Mouse (Mus musculus): Measurements from ENCODE around the gene Ctnnal1.

DNA sequence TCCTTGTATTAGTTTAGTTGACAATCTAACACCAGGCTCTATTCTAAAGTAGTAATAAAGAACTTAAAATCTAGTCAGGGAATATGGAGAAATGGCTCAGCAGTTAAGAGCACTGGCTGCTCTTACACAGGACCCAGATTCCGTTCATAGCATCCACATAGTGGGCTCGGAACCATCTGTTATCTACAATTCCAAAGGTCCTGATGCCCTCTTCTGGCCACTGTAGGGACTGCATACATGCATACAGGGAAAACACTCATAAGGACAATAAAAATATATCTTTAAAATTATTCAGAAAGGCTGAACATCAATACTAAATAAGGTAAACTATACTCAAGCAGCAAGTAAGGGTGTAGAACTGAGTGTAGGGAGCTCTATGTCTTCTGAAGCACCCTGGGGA is 36.7 kb upstream of the Ctnnal1 start:
- TF ChIP-seq MAX (IDR thresholded peaks at IDR 0.05) (no peak), CTCF (IDR thresholded peaks at IDR 0.05; ENCODE audit: control insufficient read depth, insufficient read depth, insufficient read length) (no peak), MYOG (IDR thresholded peaks at IDR 0.05; ENCODE audit: control insufficient read depth, extremely low read depth, insufficient read length) (no peak), MYOD1 (IDR thresholded peaks at IDR 0.05; ENCODE audit: control insufficient read depth, insufficient read length, low read depth) (no peak), USF1 (IDR thresholded peaks at IDR 0.05; ENCODE audit: low read depth) (no peak)
